Mouse (Mus musculus) stomach, postnatal 0 days (tissue): ENCODE results near the gene Dcbld2.

Experiments
- CTCF ChIP-seq: IDR thresholded peaks from 2 replicates; pipeline ENCODE4 v1.5.1; 2016; ENCODE audit warnings: antibody characterized with exemption, low read depth, mild to moderate bottlenecking, moderate library complexity
- EP300 ChIP-seq: optimal IDR thresholded peaks from 2 replicates; pipeline ENCODE3; 2016; ENCODE audit warnings: antibody characterized with exemption

- TF ChIP-seq EP300, result no peak
- no peak for TF ChIP-seq CTCF
Measured at GRCm38 (mm10) chr16:58470841-58471240, 62.6 kb downstream of the Dcbld2 start.
